Mouse (Mus musculus) spleen, postnatal 36 days (tissue): Measurements from ENCODE around the gene H2-D1.

Source experiments
- DNase-seq, 2 experiments: peaks; one replicate each; pipeline ENCODE4 v3.0.0; 2022; ENCODE audit warnings: low spot score in 2 of 2, mixed read lengths in 1 of 2

Gene H2-D1

GRCm38 (mm10) chr17:35240384-35241304, 21.9 kb upstream of the H2-D1 start:
- no peak for DNase-seq

GRCm38 (mm10) chr17:35241305-35242014, 21.1 kb upstream of the H2-D1 start, which contains the start of gene Ddx39b:
Ddx39b (plus strand) TSS chr17:35241746.
- peak; percentile 96 for DNase-seq

GRCm38 (mm10) chr17:35242015-35242941, 20.3 kb upstream of the H2-D1 start:
- DNase-seq = peak; percentile 60 to 70

- no peak for DNase-seq
These were observed 19.4 kb upstream of the H2-D1 start for GRCm38 (mm10) chr17:35243086-35243485.

- no peak for DNase-seq
These were observed 17.5 kb upstream of the H2-D1 start for GRCm38 (mm10) chr17:35244999-35245398.

- no peak for DNase-seq
These were observed 16.6 kb upstream of the H2-D1 start for GRCm38 (mm10) chr17:35245731-35246623.

GRCm38 (mm10) chr17:35247144-35247543, 15.4 kb upstream of the H2-D1 start:
- no peak for DNase-seq

GRCm38 (mm10) chr17:35248986-35249385, 13.5 kb upstream of the H2-D1 start:
- DNase-seq = no peak

- DNase-seq = no peak
These were observed 12.9 kb upstream of the H2-D1 start for GRCm38 (mm10) chr17:35249451-35250197.

GRCm38 (mm10) chr17:35250348-35251120, 12.0 kb upstream of the H2-D1 start:
- DNase-seq = no peak

- no peak for DNase-seq
These were observed 11.3 kb upstream of the H2-D1 start for GRCm38 (mm10) chr17:35251162-35251719.

- DNase-seq = no peak
These were observed 10.5 kb upstream of the H2-D1 start for GRCm38 (mm10) chr17:35251981-35252380.

GRCm38 (mm10) chr17:35252619-35253292, 9.8 kb upstream of the H2-D1 start:
- DNase-seq = no peak

- DNase-seq = no peak
These were observed 9.0 kb upstream of the H2-D1 start for GRCm38 (mm10) chr17:35253293-35254093.

GRCm38 (mm10) chr17:35254241-35255098, 8.1 kb upstream of the H2-D1 start:
- DNase-seq = peak; percentile 63 to 76

- no peak for DNase-seq
These were observed 7.2 kb upstream of the H2-D1 start for GRCm38 (mm10) chr17:35255301-35255700.
